Mouse (Mus musculus) urinary bladder, postnatal 25 days (tissue): ENCODE measurements around the gene Sit1.
"Not testable (repeated sequence)": the region's sequence is repeated elsewhere in the genome, so short reads cannot be mapped to it uniquely, and the experiment has no call there.

ENCODE experiments used
- DNase-seq: peaks from one replicate; pipeline ENCODE4 v3.0.0; 2022; ENCODE audit warnings: low spot score

Sit1 gene

GRCm38 (mm10) chr4:43499407-43500333 lies 16.1 kb upstream of the Sit1 start, which contains the start of gene Arhgef39:
TSS of gene Arhgef39 (minus strand) at chr4:43499695.
- peak; percentile 77 for DNase-seq

GRCm38 (mm10) chr4:43498983-43499382 lies 15.4 kb upstream of the Sit1 start:
- DNase-seq: no peak

GRCm38 (mm10) chr4:43497946-43498345 lies 14.4 kb upstream of the Sit1 start:
- DNase-seq: no peak

- no peak for DNase-seq
Observed at GRCm38 (mm10) chr4:43497405-43497804, 13.9 kb upstream of the Sit1 start.

GRCm38 (mm10) chr4:43496587-43496986 lies 13.1 kb upstream of the Sit1 start:
- DNase-seq: no peak

- DNase-seq: no peak
Observed at GRCm38 (mm10) chr4:43493846-43494240, 10.3 kb upstream of the Sit1 start.

GRCm38 (mm10) chr4:43493186-43493845 lies 9.8 kb upstream of the Sit1 start:
- peak; percentile 97 for DNase-seq

GRCm38 (mm10) chr4:43492821-43493185 lies 9.3 kb upstream of the Sit1 start, which contains the start of gene Ccdc107:
TSS of gene Ccdc107 (plus strand) at chr4:43492900.
- DNase-seq: peak; percentile 73

- DNase-seq: no peak
Observed at GRCm38 (mm10) chr4:43492101-43492820, 8.7 kb upstream of the Sit1 start.

- DNase-seq: no peak
Observed at GRCm38 (mm10) chr4:43490801-43491200, 7.3 kb upstream of the Sit1 start.

- no peak for DNase-seq
Observed at GRCm38 (mm10) chr4:43489611-43490010, 6.1 kb upstream of the Sit1 start.

GRCm38 (mm10) chr4:43485666-43486065 lies 2.1 kb upstream of the Sit1 start:
- not testable (repeated sequence) for DNase-seq

- no peak for DNase-seq
Observed at GRCm38 (mm10) chr4:43482591-43482990, 943 bp downstream of the Sit1 start.

- DNase-seq: no peak
Observed at GRCm38 (mm10) chr4:43481894-43482456, 1.6 kb downstream of the Sit1 start.

GRCm38 (mm10) chr4:43480985-43481384 lies 2.5 kb downstream of the Sit1 start:
- DNase-seq: no peak

GRCm38 (mm10) chr4:43478906-43479832 lies 4.4 kb downstream of the Sit1 start:
- peak; percentile 71 for DNase-seq

GRCm38 (mm10) chr4:43478534-43478858 lies 5.0 kb downstream of the Sit1 start:
- no peak for DNase-seq

- peak; percentile 71 for DNase-seq
Observed at GRCm38 (mm10) chr4:43477857-43478533, 5.5 kb downstream of the Sit1 start.

- no peak for DNase-seq
Observed at GRCm38 (mm10) chr4:43476604-43477003, 6.9 kb downstream of the Sit1 start.

- DNase-seq: no peak
Observed at GRCm38 (mm10) chr4:43473636-43474035, 9.9 kb downstream of the Sit1 start.

- DNase-seq: no peak
Observed at GRCm38 (mm10) chr4:43470301-43470700, 13.2 kb downstream of the Sit1 start.
